Mouse (Mus musculus): ENCODE results near the gene Gpr101.

The Gpr101 gene

DNA sequence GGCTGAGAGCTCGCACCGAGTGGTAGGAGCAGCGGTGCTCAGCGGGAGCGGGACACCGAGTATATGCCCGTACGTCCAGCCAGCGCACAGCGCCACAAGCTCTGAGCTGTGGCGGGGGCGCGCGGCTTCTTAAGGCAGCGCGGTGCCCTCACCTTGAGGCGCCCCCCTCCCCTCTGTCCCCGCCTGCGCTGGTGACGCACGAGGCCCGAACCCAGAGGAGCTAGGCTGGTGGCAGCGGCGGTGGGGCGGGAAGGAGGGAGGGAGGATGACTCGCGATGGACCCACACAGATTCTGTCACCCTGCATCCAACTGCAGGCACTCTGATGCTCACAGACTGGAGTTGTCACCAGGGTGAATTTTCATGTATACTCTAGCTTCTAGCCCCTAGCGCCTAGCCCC, at the start of gene Gpr101:
Gene Gpr101, minus strand, starts transcription at position 124 of the 400 bp plus-strand sequence.
- DNase-seq (ENCODE audit: low spot score in 2 of 2): no peak

DNA sequence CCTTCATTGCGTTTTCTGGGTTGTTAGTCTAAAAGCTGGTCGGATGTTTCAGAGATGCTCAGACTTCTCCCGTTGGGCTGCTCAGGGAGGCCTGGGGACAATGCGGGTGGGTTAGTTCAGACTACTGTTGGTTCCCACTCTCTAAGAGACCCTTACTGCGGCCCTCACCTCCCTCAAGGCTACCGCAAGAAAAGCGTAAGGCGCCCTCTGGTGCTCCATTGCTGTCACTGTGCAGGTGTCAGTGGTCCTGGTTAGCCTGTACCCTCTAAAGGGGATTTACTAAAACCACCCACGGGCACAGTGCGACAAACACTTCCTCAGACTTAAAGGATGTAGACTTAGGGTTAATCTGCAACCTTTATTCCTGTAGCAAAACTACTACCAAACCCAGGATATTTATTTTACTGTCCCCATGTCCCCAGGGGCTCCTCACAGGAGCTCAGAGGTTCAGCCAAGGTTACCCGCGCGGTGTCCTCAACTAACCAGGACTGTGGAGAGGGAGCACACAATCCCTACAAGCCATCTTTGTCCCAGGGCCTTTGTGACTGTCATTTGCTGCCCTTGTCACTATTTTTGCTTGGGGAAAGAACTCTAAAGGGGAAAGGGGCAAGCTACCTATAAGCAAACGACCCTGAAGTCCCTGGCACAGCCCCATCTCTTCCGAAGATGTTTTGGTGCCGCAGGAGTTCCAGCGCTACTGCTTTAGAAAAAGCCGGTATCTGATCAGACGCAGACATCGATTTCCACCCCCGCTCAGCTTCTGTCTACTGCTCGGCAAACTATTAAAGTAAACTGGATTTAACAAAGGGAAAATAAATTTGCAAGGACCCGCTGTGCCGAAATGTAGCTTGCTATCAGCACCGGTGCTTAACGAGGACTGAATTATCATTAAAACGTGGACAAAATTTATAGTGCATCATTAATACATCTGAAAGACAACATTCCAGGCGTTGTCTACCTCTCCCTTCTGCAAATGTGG, 17.8 kb upstream of the Gpr101 start:
- no peak for DNase-seq (ENCODE audit: low spot score in 2 of 2)

DNA sequence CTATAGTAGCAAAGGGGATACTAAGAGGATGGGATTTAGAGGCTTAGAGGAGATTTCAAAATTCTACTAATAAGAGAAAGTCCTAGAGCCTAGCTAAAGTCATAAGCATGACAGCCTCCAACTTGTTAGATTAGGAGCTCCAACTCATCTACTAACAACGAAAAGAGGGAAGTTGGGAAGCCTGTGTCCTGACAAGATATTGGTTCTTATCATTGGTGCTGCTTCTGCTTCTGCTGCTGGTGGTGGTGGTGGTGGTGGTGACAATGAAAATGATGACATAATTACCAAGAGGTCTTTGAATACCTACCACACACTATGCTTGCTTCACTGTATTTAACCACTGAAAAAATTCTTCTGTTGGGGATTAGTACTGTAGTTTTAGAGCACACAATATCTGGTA, 2.7 kb upstream of the Gpr101 start:
- DNase-seq (ENCODE audit: low spot score in 2 of 2): no peak
